Mouse (Mus musculus): ENCODE results near the gene Mcf2l.

DNA sequence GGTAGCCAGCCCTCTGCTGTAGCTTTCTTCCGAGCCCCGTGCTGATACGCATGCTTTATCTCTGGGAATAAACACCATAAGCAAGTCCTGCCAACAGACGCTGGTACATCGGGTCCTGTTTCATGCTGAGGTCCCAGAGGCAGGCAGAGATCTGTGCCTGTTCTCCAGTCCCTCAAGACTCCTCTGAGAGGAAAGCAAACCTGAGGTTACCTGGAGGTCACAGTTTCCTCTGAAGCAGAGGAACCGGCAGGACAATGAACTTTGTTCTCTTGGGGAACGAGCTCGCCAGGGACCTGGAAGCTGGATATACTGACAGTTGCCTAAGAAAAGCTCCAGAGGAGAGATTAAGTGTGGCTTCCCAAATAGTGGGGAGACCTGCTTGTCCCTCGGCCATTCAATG lies 24.2 kb downstream of the Mcf2l start:
- TF ChIP-seq EP300 (IDR thresholded peaks at IDR 0.05; ENCODE audit: insufficient read depth, low read depth, low read length): peak; percentile 59; the same call in 1 of the 2 replicates
- TF ChIP-seq CTCF (IDR thresholded peaks at IDR 0.05): no peak
- TF ChIP-seq POLR2A (IDR thresholded peaks at IDR 0.05; ENCODE audit: insufficient read depth, low read depth, low read length): peak; percentile 76

All from heart, adult 2 months (tissue).